Mouse (Mus musculus) megakaryocyte, embryonic 14.5 days (primary cell): Measurements from ENCODE around the gene Cyp2b23.

ENCODE experiments used
- FLI1 ChIP-seq: IDR thresholded peaks from 2 replicates; pipeline ENCODE4 v1.6.1; 2012; ENCODE audit warnings: low read length, inconsistent platforms, mixed read lengths
- GATA1 ChIP-seq: IDR thresholded peaks from 3 replicates; pipeline ENCODE4 v1.6.1; 2012; ENCODE audit warnings: mixed read lengths, low read length, inconsistent platforms, borderline replicate concordance

DNA sequence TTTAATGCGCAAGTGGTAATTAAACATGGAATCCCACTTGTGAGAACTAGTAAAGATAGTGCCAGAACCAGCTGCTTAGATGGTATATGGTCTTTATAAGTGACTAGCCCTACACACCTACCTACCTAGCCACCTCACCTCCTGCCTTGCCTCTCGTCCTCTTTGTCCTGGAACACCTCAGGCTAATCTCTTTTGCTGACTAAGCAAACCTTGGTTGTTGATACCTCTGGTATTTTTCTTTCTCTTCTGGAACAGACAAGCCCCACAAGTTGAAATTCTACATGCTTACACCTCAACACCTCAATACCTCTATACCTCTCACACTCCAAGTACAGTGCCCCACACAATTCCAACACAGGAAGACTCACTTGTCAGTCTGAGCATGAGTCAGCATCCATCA, 524 bp downstream of the Cyp2b23 start:
- no peak for TF ChIP-seq GATA1
- no peak for TF ChIP-seq FLI1
